Mouse (Mus musculus) olfactory bulb, adult 2 months (tissue): ENCODE results near the gene Ncoa3.

Experiments used
- CTCF ChIP-seq: fragments of 200-500 bp; IDR thresholded peaks from 2 replicates; pipeline ENCODE4 v1.5.1; 2012; ENCODE audit warnings: low read depth, mild to moderate bottlenecking, low read length, moderate library complexity; ENCODE audit not compliant: insufficient read depth
- POLR2A ChIP-seq: fragments of 200-500 bp; IDR thresholded peaks from 2 replicates; pipeline ENCODE4 v1.6.1; 2012; ENCODE audit warnings: mild to moderate bottlenecking, low read depth, low read length, moderate library complexity; ENCODE audit not compliant: insufficient read depth

DNA sequence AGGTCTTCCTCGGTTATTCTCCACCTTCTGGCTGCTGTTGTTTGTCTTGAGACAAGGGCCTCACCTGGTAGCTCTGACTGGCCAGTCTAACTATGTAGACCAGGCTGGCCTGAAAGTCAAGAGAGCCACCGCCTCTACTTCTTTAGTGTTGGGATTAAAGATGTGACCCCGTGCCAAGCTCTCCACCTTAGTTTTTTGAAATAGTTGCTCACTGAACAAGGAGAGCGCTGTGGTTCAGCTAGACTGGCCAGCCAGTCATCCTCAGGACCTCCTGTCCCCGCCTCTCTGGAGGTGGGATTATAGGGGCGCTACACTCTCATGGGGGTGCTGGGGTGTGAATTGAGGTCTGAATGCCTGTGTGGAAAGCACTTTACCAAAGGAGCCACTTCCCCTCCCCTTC lies 7.5 kb upstream of the Ncoa3 start:
- TF ChIP-seq CTCF: no peak
- TF ChIP-seq POLR2A: no peak
